ENCODE assay signal across 10 mouse cellular contexts in the genomic region with DNA sequence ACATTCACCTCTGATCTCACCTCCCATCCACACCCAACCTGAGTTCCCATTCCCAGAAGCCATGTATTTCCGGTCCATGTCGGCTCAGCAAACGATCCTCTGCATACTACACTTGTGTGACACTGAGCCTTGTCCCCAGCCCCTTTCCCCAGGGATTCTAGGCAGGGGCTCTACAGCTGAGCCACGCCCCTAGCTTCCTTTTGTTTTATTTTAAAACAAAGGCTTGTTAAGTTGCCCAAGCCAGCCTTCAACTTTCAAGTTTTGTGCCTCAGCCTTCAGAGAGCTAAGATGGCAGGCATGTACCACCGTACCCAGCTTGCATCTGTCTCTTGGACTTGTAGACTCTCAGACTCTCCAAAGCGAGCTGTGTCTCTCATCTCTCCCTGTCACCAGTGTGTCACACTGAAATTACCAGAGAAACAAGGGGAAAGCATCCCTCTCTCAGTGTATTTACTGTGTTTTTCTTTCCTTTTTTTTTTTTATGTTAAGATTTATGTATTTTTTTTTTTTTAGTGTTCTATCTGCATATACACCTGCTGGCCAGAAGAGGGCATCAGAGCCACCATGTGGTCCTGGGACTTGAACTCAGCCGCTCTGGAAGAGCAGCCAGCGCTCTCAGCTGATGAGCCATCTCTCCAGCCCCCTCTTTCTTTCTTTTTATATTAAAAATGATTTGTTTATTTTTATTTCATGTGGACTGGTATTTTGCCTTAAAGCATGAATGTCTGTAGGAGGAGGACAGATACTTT. TPM values are rescaled to one million over a fixed set of nuclear protein-coding genes. Genes with fewer than 3 reads are reported as not detected.
A peak's percentile ranks its signal among the peaks of the same experiment; 100 is the strongest.
DNase-seq lines count a peak whose midpoint lies in the region; ATAC-seq and TF ChIP-seq lines count a peak whose summit lies in the region.
"Had no signal": no experiment of that assay in that cellular context is flagged by ENCODE, and none has a peak within 500 bp of the region (broad histone marks: within the 10 kb centered on the region; RNA-seq: fewer than 3 reads in every experiment).

No protein-coding gene starts in this region.

- intact Hi-C loops in heart, postnatal 25 days (cut with DNase I), result no loop called here

- no peak overlapping the region for H3K4me2 ChIP-seq in liver, embryonic 12.5 days
- H3K4me2 ChIP-seq in limb, embryonic 14.5 days (replicated peaks; ENCODE audit: low read depth, low read length, severe bottlenecking), result no peak overlapping the region
- H3K4me2 ChIP-seq in forebrain, embryonic 12.5 days, result no peak overlapping the region
- H3K4me2 ChIP-seq: heart, embryonic 13.5 days; neural tube, embryonic 12.5 days had no signal

- peak; percentile 42 for DNase-seq in adrenal gland, postnatal 14 days
- DNase-seq in adrenal gland, postnatal 10 days, result no peak
- DNase-seq in liver (peak; percentile 44), MEL-GATA-1-ER (ENCODE audit: extremely low read depth, low read depth) (peak; percentile 59)
- no peak for DNase-seq in limb, embryonic 14.5 days (ENCODE audit: low spot score)
- DNase-seq in heart, postnatal 25 days (ENCODE audit: low spot score), result no peak

- no peak overlapping the region for H3K27ac ChIP-seq in liver, embryonic 12.5 days
- H3K27ac ChIP-seq in limb, embryonic 14.5 days (replicated peaks; ENCODE audit: low read depth, low read length), result no peak overlapping the region
- H3K27ac ChIP-seq in forebrain, embryonic 12.5 days, result no peak overlapping the region
- H3K27ac ChIP-seq: heart, embryonic 13.5 days; neural tube, embryonic 12.5 days had no signal

- H3K9me3 ChIP-seq in liver, embryonic 12.5 days (replicated peaks), result no peaks in the 10 kb centered on the region
- no peaks in the 10 kb centered on the region for H3K9me3 ChIP-seq in limb, embryonic 14.5 days (ENCODE audit: control insufficient read depth, low read length)
- H3K9me3 ChIP-seq in forebrain, embryonic 12.5 days, result no peaks in the 10 kb centered on the region
- H3K9me3 ChIP-seq: heart, embryonic 13.5 days; neural tube, embryonic 12.5 days had no signal

- H3K27me3 ChIP-seq in liver, embryonic 12.5 days (replicated peaks), result peaks cover 58% of the 10 kb centered on the region
- peaks cover 5% of the 10 kb centered on the region for H3K27me3 ChIP-seq in limb, embryonic 14.5 days (ENCODE audit: control insufficient read depth, insufficient read depth, low read length)
- peaks cover 24% of the 10 kb centered on the region for H3K27me3 ChIP-seq in forebrain, embryonic 12.5 days
- H3K27me3 ChIP-seq: neural tube, embryonic 12.5 days had no signal

- no peak overlapping the region for H3K4me3 ChIP-seq in liver, embryonic 12.5 days
- H3K4me3 ChIP-seq in limb, embryonic 14.5 days (replicated peaks; ENCODE audit: low read length), result no peak overlapping the region
- H3K4me3 ChIP-seq in forebrain, embryonic 12.5 days (replicated peaks), result no peak overlapping the region
- H3K4me3 ChIP-seq: heart, embryonic 13.5 days; neural tube, embryonic 12.5 days had no signal

- no peaks in the 10 kb centered on the region for H3K36me3 ChIP-seq in liver, embryonic 12.5 days
- H3K36me3 ChIP-seq in limb, embryonic 14.5 days (ENCODE audit: control insufficient read depth, insufficient read depth, low read length), result no peaks in the 10 kb centered on the region
- H3K36me3 ChIP-seq in forebrain, embryonic 12.5 days (replicated peaks), result no peaks in the 10 kb centered on the region
- H3K36me3 ChIP-seq: heart, embryonic 13.5 days; neural tube, embryonic 12.5 days had no signal

- H3K4me1 ChIP-seq in liver, embryonic 12.5 days, result peaks cover 4% of the 10 kb centered on the region
- H3K4me1 ChIP-seq in limb, embryonic 14.5 days (ENCODE audit: control insufficient read depth, insufficient read depth, low read length), result 0 out of 2 replicates have a peak, but pooled peaks cover 4% of the 10 kb centered on the region
- peaks cover 3% of the 10 kb centered on the region; the same call in 1 of the 2 replicates for H3K4me1 ChIP-seq in forebrain, embryonic 12.5 days
- H3K4me1 ChIP-seq: neural tube, embryonic 12.5 days had no signal

- TF ChIP-seq POLR2A in limb, embryonic 14.5 days (IDR thresholded peaks at IDR 0.05; ENCODE audit: borderline replicate concordance, extremely low read depth, insufficient read depth, insufficient read length), result no peak

- no peak overlapping the region for H3K9ac ChIP-seq in liver, embryonic 12.5 days
- 0 out of 2 replicates have a peak overlapping the region, but pooled peaks have one; percentile 2 for H3K9ac ChIP-seq in limb, embryonic 14.5 days (ENCODE audit: low read depth, low read length, severe bottlenecking)
- H3K9ac ChIP-seq in forebrain, embryonic 12.5 days, result no peak overlapping the region
- H3K9ac ChIP-seq: heart, embryonic 13.5 days; neural tube, embryonic 12.5 days had no signal

- no peak for ATAC-seq in liver, embryonic 12.5 days
- ATAC-seq in limb, embryonic 14.5 days (ENCODE audit: low FRiP score, low read depth), result no peak
- ATAC-seq in forebrain, embryonic 12.5 days (ENCODE audit: low FRiP score), result no peak

- 42% methylated on average over 8 of the region's 8 CpGs for WGBS in liver, embryonic 12.5 days (ENCODE audit: insufficient replicate concordance)
- 52% methylated on average over 8 of the region's 8 CpGs for WGBS in limb, embryonic 14.5 days
- 48% methylated on average over 8 of the region's 8 CpGs for WGBS in forebrain, embryonic 12.5 days

RNA-seq across cellular contexts. Expression of gene Olfm2, which starts 7.7 kb away (rescaled TPM):
- 1.6 and 2.4 TPM in 2 replicates for total RNA-seq in adrenal gland, postnatal 14 days (2021)
- total RNA-seq in adrenal gland, postnatal 10 days (2021), result 1 to 10 TPM; 3.3 to 6.4 TPM
- 0.28 and 0.32 TPM in 2 replicates for polyA plus RNA-seq in liver, embryonic 12.5 days (2016; fragmentation: Nextera tagmentation; extraction: Ambion mirVana)
- polyA plus RNA-seq in limb, embryonic 14.5 days (2012; rRNA removed), result 6.9 and 8.8 TPM in 2 replicates
- 4.8 and 6.5 TPM in 2 replicates for polyA plus RNA-seq in limb, embryonic 14.5 days (2014; fragmentation: Nextera tagmentation; extraction: Ambion mirVana)
- 35.2 and 36.4 TPM in 2 replicates for polyA plus RNA-seq in forebrain, embryonic 12.5 days (2016; fragmentation: Nextera tagmentation; extraction: Ambion mirVana)
- under 1 TPM in 1 of 2 experiments, not detected in 1; 0.18 TPM for total RNA-seq in heart, postnatal 25 days (2021)

Comparison
In these comparisons a context has a peak if more than half of its experiments do, and no peak if none do; other contexts are left out.
1. DNase-seq: peak in adrenal gland, postnatal 14 days (single experiment), liver (single experiment) and MEL-GATA-1-ER (single experiment); none in adrenal gland, postnatal 10 days (single experiment), limb, embryonic 14.5 days (single experiment) and heart, postnatal 25 days (single experiment).